Mouse (Mus musculus): Measurements from ENCODE around the gene Hnrnpa3. TPM values are rescaled to one million over a fixed set of nuclear protein-coding genes. Genes with fewer than 3 reads are reported as not detected.

Gene Hnrnpa3
- total and polyA plus RNA-seq, 3 experiments: 126 to 437 (median 342) TPM

DNA sequence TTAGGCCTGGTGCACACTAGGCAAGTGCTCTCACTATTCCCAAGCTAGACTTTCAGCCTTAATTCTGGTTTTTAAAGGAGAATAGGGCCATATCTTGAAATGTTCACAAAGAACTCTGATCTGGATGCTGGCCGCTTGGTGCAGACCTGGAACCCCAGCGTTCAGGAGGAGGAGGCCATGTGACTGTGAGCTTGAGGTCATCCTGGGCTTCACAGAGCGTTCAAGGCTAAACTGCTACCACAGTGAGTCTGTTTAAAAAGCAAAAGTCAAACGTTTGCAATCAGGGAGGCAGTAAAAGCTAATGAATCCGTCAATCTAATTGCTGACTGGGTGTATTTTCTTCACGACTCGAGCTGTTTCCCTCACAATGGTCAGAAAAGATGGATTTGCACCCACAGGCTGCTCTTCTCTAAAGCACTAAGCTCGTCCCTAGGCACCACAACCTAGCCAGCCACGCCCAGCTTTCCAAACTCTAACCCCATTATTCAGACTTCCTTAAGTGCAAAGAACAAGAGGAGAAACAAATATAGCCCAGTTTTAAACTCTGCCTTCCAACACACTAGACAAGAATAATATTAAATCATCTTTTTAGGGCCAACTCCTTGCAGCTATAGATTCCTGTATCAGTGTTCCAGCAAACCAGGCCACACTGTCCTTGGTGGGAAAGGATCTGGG lies 36.8 kb downstream of the Hnrnpa3 start:
- no peak for DNase-seq (ENCODE audit: low read depth, low spot score)
- H3K4me3 ChIP-seq (ENCODE audit: control insufficient read depth in 1 of 2, insufficient read depth in 1 of 2, low read depth in 2 of 2, low read length in 2 of 2): no peak overlapping the region
- no peaks in the 10 kb centered on the region for H3K9me3 ChIP-seq (replicated peaks; ENCODE audit: insufficient read depth, low read length)
- H3K4me1 ChIP-seq (ENCODE audit: control insufficient read depth in 1 of 2, insufficient read depth in 2 of 2, low read length in 2 of 2): peaks cover 10 to 14% of the 10 kb centered on the region in 2 experiments
- H3K27ac ChIP-seq (ENCODE audit: control insufficient read depth, low read depth, low read length): no peak overlapping the region
- H3K27me3 ChIP-seq (ENCODE audit: control insufficient read depth in 1 of 2, insufficient read depth in 2 of 2, low read length in 2 of 2): no peaks in the 10 kb centered on the region
- peaks cover 89% of the 10 kb centered on the region for H3K79me2 ChIP-seq (ENCODE audit: control insufficient read depth, insufficient read depth, low read length, poor library complexity)
- peaks cover 23 to 32% of the 10 kb centered on the region in 2 experiments for H3K36me3 ChIP-seq (ENCODE audit: control insufficient read depth in 1 of 2, insufficient read depth in 2 of 2, low read length in 2 of 2)
- no peak for TF ChIP-seq ZKSCAN1 (IDR thresholded peaks at IDR 0.05; ENCODE audit: low read depth, low read length)
- no peak overlapping the region for H3K9ac ChIP-seq (ENCODE audit: control insufficient read depth, low read depth, low read length, poor library complexity, severe bottlenecking)

DNA sequence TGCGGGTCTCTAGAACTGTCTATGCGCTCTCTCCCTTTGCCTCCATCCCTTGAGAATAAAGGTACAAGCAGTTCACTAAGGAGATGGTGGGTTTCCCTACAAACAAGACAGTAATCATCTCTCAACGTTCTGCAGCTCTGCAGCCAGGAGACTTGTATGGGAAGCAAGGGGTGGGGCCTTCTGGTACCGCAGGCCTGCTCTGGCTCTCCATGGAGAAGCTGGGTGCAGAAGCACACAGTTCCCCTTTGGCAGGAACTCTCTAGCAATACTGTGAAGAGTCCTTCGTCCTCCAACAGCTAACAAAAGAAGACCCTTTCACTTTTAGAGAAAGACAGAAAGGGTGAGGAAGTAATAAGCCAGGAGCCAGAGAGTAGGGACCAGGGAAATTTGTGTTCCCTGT lies 37.3 kb downstream of the Hnrnpa3 start:
- Histone ChIP-seq H3K27me3 (ENCODE audit: control insufficient read depth in 1 of 2, insufficient read depth in 2 of 2, low read length in 2 of 2) (no peaks in the 10 kb centered on the region), H3K9me3 (replicated peaks; ENCODE audit: insufficient read depth, low read length) (no peaks in the 10 kb centered on the region), H3K4me3 (ENCODE audit: control insufficient read depth in 1 of 2, insufficient read depth in 1 of 2, low read depth in 2 of 2, low read length in 2 of 2) (no peak overlapping the region), H3K79me2 (ENCODE audit: control insufficient read depth, insufficient read depth, low read length, poor library complexity) (peaks cover 91% of the 10 kb centered on the region), H3K27ac (ENCODE audit: control insufficient read depth, low read depth, low read length) (no peak overlapping the region), H3K36me3 (ENCODE audit: control insufficient read depth in 1 of 2, insufficient read depth in 2 of 2, low read length in 2 of 2) (peaks cover 22 to 37% of the 10 kb centered on the region in 2 experiments), H3K9ac (ENCODE audit: control insufficient read depth, low read depth, low read length, poor library complexity, severe bottlenecking) (no peak overlapping the region), H3K4me1 (ENCODE audit: control insufficient read depth in 1 of 2, insufficient read depth in 2 of 2, low read length in 2 of 2) (peaks cover 13 to 19% of the 10 kb centered on the region in 2 experiments)
- no peak for DNase-seq (ENCODE audit: low read depth, low spot score)
- TF ChIP-seq JUND (IDR thresholded peaks at IDR 0.05; ENCODE audit: low read depth, low read length) (no peak), HCFC1 (IDR thresholded peaks at IDR 0.05; ENCODE audit: low read depth, low read length) (no peak), RAD21 (IDR thresholded peaks at IDR 0.05; ENCODE audit: low read depth, low read length) (no peak), POLR2AphosphoS5 (IDR thresholded peaks at IDR 0.05; ENCODE audit: borderline replicate concordance, low read depth, low read length) (no peak), ZC3H11A (IDR thresholded peaks at IDR 0.05; ENCODE audit: low read depth, low read length) (no peak), USF2 (IDR thresholded peaks at IDR 0.05; ENCODE audit: borderline replicate concordance in 1 of 2, insufficient read depth in 1 of 2, low read depth in 1 of 2, low read length in 2 of 2) (no peak), GABPA (IDR thresholded peaks at IDR 0.05; ENCODE audit: low read depth, low read length) (no peak), MAX (IDR thresholded peaks at IDR 0.05; ENCODE audit: low read length) (no peak), MEF2A (IDR thresholded peaks at IDR 0.05; ENCODE audit: extremely low read depth, insufficient replicate concordance, low read depth, low read length, poor library complexity, severe bottlenecking) (no peak), MXI1 (IDR thresholded peaks at IDR 0.05; ENCODE audit: low read depth, low read length) (no peak), CHD2 (IDR thresholded peaks at IDR 0.05; ENCODE audit: low read length) (no peak), TAL1 (IDR thresholded peaks at IDR 0.05; ENCODE audit: low read length) (no peak), MAZ (IDR thresholded peaks at IDR 0.05; ENCODE audit: low read depth, low read length) (no peak), ZKSCAN1 (IDR thresholded peaks at IDR 0.05; ENCODE audit: low read depth, low read length) (no peak), MYC (IDR thresholded peaks at IDR 0.05; ENCODE audit: low read depth, low read length) (no peak), SMC3 (IDR thresholded peaks at IDR 0.05; ENCODE audit: low read depth, low read length) (no peak), POLR2A (IDR thresholded peaks at IDR 0.05; ENCODE audit: control insufficient read depth in 1 of 2, insufficient read depth in 1 of 2, low read depth in 1 of 2, low read length in 2 of 2, poor library complexity in 1 of 2) (no peak), SIN3A (IDR thresholded peaks at IDR 0.05; ENCODE audit: low read length) (no peak), E2F4 (IDR thresholded peaks at IDR 0.05; ENCODE audit: borderline replicate concordance, low read depth, low read length) (no peak), POLR2AphosphoS2 (IDR thresholded peaks at IDR 0.05; ENCODE audit: low read length) (no peak)
